Mouse (Mus musculus) right cerebral cortex, postnatal 14 days (tissue): ENCODE results near the gene Slc44a1.

Source experiments
- DNase-seq: peaks from one replicate; pipeline ENCODE4 v3.0.0; 2022

Gene Slc44a1

DNA sequence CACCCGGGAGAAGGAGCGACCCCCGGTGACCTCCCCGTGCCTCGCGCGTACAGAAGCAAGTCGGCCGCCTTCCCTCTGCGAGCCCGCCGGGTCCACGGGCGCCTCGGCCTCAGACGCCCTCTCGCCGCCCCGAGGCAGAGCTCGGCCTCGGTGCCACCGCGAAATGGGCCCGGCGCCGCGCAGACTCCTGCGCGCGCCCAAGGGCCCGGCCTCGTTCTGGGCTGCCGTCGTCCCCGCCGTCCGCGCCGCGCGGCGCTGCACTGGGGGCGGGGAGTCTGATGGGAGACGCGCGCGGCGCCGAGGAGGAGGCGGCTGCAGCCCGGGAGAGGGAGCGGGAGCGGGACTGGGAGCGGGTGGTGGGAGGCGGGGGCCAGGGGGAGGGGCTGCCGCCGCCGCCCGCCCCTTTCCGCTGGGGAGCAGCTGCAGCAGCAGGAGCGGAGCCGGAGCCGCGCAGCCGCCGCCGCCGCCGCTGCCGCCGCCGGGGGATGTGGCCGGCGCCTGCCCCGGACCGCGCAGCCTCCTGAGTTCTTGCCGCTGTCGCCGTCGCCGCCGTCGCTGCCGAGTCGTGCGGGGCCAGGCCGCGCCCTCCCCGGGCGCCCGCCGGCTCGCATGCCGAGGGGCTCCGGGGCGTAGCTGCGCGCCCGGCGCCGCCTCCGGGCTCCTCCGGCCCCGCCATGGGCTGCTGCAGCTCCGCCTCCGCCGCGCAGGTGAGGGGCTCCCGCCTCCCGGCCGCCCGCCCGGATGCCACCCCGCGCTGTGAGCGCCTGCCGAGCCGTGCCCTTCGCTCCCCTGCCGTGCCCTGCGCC, at the start of gene Slc44a1:
Gene Slc44a1 (plus strand): TSS at position 404 of the 806 bp plus-strand sequence.
- peak; percentile 89 for DNase-seq

DNA sequence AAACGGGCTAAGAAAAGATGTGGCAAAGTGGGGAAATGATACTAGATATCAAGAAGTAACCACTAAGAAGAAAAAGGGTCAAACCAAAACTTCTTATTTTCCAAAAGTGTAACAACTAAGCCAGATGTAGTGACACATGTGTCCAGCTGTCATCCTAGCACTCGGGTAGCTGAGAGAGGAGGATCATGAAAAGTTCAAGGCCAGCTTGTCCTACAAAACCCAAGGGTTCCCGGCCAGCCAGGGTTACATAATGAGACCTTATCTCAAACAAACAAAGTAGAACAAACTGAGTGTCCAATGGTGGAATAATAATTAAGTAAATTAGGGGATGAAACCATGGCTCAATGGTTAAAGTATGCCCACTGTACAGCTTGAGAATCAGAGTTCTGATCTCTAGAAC, 45.2 kb upstream of the Slc44a1 start:
- no peak for DNase-seq

DNA sequence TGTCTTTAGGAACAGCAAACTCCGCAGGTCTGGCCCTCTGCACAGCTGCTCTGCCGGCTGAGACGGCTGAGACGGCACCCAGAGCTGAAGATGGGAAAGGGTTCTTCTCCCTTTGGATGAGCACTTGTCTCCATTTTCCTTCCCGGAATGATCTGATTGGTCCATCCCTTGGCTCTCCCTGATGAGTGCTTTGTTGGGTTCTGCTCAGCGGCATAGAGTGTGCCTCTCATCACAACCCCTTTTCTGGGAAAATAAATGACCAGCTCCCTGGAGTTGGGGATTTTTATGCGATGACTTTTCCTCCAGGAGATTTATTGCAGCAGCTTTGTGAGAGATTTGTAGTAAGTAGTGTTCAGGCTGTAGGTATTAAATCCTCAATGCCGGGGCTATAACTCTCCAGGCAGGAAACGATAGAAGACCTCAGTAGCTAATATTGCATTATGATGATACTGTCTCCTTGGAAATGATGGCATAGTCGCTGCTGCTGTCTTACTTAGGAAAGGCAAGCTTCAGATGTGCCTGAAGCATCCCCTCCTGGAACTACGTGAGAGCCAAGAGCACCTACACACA, 43.5 kb upstream of the Slc44a1 start:
- no peak for DNase-seq

DNA sequence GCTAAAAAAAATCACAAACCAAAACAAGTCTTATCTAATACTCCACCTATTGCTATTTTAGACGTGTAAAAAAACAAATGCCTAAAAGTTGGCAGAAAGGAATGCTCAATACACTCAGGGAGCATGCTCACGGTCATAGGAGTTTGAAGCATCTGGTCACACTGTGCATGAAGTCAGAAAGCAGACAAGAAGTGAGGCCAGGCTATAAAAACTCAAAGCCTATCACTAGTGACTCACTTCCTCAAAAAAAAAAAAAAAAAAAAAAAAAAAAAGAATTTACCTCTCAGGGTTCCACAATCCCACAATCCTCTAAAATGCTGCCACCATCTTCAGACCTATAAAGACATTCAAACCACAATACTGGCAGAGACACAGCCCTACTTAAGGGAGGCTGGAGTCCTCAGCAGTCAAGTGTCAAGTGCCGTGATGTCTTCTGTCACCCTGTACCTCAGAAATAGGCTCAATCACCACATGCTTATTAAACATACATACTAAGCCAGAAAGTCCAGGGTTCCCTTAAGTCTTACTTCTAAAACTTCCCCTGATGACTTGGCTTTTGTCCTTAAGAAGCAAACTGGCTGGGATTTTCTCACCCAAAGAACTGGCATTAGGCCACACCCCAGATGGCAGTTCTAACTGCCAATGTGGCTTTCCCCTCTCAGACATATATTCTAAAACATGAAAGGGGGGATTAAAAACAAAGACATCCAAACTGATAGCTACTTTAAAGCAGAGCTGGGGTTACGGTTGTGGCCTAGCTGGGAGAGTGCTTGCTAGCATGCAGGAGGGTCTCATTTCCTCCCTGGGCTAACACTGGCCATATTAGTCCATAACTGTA, 42.7 kb upstream of the Slc44a1 start:
- no peak for DNase-seq

DNA sequence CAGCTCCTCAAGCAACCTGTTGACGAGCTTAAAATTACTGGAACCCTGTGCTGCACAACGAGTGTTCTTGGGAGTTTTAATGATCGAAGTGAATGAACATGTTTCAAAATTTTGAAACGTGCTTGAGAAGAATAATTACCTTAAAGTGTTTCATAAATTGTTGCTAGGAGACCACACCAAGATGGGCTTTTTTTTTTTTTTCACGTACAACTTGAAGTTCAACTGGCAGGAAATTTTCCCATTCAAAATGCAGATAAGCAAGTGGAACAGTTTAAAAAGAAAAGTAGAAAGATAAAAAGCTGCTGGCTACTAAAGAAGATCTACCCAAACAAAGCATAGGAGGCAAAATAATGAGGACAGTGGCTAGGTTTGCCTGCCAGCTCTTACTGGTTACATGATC, 41.7 kb upstream of the Slc44a1 start:
- DNase-seq = no peak

DNA sequence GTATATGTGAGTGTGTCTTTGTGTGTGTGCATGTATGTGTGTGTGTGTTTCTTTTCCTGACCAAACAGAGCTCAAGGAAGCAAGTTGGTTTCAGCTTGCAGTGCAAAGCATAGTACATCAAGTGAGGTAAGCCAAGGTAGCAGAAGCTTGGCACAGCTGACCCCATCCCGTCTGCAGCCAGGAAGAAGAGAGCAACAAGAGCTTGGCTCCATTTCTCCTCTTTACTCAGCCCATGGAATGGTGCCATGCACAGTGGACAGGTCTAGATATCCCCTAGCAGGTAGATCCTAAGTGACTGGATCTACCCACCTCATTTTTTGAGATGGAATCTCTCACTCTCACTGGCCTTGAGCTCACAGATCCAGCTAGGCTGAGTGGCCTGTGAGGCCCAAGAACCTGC, 40.8 kb upstream of the Slc44a1 start:
- DNase-seq = no peak

DNA sequence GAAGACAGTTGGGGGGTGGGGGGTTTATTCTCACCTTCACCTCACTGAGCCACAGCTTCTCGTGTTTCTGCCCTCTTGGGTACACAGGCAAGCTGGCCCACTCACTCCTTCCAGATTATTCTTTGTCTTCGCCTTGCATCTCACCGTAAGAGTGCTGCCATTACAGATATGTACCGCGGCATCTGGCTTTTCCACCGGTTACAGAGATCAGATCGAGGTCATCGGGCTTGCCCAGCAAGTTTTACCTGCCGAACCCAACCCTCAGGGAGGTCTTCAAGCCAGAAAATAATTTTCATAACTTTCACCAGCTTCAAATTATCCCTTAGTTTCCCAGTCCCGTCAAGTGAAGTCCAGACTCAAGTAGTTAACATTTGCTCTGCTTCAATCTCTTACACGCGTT, 36.8 kb upstream of the Slc44a1 start:
- no peak for DNase-seq

DNA sequence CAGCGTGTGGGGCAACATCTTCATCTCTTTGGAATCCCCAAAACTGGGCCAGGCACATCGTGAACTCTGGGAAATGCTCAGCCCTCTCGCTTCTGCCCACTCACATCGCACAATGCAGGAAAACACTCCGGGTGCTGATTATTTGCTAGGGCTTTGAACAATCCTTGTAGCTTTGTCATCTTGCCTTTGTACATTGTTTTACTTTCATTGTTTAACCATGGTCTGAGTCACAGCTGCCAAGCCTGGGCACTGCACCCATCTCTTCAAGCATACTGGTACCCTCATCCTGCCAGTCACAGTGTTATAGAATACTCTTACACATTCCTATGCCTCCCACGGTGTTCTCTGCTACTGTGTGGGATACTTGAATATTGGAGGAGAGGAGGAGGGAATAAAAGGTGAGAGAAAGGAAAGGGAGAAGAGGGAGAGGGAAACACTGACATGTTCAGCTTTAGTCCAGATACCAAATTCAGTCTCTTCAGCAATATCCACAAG, 35.7 kb upstream of the Slc44a1 start:
- DNase-seq = no peak

DNA sequence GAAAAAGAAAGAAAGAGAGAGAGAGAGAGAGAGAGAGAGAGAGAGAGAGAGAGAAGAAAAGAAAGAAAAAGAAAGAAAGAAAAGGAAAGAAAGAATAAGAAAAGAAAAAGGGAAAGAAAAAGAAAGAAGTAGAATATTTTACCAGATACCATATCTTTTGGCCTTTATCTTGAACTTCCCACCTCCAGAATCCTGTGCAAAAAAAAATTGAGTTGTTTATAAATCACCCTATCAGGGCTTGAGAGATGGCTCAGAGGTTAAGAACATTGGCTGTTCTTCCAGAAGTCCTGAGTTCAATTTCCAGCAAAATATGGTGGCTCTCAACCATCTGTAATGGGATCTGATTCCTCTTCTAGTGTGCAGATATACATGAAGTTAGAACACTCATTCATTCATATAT, 33.3 kb upstream of the Slc44a1 start:
- DNase-seq = no peak

DNA sequence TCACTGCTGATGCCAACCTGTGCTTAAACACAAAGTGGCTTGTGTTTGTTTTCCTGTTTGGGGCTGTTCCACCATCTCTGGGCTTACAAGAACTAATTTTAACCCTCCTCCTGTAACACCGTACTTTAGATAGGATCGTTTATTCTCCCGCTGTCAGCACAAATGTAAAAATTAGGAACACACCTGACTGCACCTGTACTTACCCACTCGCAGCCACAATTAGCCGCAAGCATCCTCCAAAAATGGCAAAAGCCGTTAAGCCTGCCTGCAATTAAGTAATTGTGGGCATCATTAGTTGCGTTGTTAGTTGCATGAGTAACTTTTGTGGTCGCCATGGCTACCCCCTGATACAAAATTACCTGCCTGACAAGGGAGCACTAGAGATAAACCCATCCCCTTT, 31.4 kb upstream of the Slc44a1 start:
- DNase-seq = no peak

DNA sequence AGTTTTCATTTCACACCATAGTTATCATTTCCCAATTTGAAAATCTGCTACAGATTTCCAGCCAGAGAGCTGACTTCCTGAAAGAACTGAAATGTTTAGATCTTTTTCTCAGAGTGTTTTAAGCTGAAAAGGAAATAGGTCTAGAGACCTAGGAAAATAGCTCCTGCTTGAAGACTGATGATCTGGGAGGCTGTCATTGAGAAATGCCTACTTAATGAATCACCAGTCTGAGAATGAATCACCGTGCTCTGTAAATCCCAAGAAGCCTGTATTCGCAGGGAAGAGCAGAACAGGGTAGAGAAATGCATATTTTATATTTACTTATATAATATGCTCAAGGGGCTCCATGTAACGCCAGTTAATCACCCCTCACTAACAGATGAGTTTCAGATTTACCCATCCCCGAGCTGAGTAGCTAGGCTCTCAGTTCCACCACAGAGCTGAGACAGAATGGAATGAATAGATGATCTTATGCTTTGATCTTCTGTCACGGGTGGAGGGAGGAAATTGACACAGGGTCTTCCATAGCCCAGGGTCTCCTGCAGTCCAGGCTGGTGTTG, 30.6 kb upstream of the Slc44a1 start:
- DNase-seq = no peak

DNA sequence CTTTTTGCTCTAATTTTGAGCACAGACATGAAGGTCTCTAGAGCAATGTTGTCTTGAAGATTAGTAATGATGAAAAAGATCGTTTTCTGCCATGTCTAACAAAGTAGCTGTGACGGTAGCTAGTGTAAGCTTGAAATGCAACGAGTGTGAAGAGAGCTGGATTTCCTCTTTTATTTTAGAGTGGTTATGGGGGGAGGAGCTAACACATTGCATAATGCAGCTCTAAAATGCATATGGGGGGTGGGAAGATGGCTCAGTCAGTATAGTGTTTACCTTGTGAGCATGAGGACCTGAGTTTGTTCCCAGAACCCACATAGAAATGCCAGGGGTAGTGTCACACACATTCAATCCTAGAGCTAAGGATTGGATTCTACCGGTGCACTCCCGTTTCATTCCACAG, 29.5 kb upstream of the Slc44a1 start:
- no peak for DNase-seq

DNA sequence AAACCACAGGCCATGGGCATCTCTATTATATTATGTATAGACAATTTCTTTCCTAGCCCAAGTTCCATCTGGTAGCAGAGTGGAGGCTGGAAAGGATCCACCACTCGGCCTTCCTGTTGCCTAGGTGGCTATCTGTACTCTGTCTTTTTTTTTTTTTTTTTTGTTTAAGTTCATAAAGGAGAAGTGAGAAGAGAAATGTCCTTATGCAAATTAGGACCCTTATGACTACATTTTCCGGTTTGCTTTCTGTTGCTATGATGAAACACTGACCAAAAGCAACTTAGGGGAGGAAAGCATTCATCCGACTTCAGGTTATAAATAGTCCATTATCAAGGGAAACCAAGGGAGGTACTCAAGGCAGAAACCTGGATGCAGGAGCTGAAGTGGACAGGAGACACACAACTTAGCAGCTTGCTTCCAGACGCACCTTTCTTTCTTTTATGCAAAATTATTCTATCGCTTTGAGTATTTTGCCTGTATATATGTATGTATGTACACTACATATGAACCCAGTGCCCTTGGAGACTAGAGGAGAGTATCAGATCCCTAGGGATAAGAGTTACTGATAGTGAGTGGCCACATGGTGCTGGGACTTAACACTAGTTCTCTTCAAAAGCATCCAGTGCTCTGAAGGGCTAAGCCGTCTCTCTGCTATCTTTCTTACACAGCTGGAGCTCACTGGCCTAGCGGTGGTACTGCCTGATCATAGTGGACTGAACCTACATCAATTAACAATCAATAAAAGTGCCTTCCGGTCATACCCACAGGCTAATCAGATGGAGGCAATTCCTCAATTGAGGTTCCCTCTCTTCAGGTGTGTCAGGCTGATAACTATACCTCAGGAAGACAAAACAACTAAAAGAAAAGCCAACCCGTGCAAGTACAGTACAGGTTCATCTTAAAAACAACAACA, 28.0 kb upstream of the Slc44a1 start:
- no peak for DNase-seq

DNA sequence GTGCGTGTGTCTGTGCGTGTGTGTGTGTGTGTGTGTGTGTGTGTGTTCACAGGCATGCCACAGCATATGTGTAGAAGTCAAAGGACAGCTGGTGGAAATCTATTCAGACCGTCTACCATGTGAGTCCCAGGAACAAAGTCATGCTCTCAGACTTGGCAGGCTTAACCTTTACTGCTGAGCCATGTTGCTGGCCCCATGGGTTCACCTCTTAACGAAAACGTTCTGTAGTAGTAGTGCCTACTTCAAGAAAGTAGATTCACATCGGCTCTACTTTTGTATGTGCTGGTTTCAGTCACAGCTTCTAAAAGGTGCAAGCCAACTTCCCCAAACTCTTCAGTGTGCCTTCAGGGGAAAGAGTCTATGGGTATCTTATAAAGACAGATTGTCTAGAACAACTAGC, 27.2 kb upstream of the Slc44a1 start:
- DNase-seq = no peak

DNA sequence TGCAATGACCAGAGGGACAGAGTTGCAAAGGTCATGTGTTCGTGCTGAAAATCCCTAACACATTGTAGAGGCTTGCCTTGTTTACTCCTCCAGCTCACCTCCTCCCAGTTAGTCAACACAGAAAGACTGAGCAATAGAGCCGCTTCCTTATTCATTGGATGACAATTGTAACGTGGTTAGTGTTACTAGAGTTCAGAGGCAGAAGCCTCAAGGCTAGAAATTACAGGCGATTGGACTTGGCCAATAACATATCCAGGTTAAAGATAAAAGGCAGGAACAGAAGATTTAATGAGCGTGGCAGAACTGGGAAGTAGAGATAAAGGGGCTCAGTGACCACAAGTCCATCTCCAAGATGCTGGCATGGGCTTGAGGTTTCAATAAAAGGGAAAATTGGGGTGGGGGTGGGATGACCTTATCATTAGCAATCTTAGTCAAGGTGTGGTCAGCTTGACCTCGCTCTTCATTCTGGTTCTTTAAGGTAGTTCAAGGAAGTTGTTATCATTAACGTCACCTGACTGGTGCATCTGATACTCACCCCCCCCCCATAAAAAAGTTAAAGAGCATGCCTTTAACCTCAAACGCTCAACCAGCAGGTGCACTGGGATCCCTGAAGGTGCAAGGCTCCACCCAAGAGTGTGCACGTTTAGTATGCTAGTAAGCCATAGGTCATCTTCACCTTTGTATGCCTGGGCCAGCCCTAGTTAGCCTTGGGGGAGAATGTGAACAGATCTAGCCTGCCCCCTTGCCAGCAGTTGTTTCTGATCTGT, 26.0 kb upstream of the Slc44a1 start:
- DNase-seq = no peak

DNA sequence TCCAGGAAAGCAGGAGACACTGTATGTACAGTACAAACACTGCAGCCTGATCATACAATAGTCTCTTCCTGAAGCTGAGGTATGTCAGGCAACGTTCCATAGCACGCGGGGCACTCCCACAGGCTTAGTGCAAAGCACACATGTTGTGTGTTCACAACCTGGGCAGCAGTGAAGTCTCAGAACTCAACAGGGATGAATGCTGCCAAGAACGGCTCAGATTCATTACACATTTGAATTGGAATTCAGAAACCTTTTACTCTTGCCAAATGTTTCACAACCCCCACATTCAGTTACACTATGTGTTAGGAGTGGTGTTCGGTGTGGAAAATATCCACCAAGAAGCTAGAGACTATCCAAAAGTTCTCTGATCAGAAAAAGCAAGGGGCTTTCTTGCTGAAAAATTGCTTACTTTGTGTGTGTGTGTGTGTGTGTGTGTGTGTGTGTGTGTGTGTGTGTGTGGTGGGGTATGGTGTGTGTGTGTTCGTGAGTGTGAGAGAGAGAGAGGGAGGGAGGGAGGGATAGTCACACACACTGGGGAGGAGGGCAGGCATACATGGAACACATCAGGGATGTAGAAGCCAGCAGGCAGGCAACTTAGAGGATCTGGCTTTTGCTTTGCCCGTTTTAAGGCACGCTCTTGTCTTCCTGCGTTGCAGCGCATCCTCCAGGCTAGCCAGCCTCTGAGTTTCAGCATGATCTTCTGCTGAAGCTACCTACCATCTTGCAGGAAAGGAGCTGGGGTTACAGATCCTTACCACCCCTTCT, 24.2 kb upstream of the Slc44a1 start:
- DNase-seq = peak; percentile 29

DNA sequence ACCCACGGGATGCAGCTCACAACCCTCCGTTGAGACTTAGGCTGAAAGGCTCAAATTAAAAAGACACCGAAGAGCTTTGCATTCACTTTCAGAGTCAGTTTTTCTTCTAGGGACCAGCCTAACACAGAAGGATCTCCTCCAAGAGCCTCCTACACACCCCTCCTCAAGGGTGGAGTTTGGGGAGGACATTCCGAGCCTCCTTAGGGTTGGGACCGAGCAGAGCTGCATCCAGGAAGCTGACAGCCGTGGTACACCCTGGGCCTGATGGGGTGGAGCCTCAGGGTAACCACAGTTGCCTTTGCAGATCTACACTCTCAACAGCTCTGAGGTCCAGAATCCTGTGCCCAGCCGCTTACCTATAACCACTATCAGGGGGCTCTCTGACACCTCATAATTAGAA, 23.3 kb upstream of the Slc44a1 start:
- no peak for DNase-seq

DNA sequence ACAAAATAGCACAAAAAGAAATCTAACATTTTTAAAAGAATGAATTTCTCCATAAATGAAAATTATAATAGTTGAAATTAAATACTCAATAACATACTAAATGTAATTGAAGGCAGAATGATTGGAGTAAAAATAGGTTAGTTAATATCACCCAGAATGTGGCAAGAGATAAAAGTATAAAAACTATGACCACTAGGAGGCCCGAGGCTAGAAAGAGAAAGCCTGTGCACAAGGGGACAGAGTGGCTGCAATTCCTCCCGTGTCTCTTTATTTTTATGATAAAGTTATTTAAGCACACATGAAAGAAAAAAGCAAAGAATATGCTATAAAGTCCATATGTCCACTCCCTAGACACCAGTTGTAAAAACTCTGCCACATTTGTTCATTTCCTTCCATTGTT, 17.4 kb upstream of the Slc44a1 start:
- no peak for DNase-seq

DNA sequence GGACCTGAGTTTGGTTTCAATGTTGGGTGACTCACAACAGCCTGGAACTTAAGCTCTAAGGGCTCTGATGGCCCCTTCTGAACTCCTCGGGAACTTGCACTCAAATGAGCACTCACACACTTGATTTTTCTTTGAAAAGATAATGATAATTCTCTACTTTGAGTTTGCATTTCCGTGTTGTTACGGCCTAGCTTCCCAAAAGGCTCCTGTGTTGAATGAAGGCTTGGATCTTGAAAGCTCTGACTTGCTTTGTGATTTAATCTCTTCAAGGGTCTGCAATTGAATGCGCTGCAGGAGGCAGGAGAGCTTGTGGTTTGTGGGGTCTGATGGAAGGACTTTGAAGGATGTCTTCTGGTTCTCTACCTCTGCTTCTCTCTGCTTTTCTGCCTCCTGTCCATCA, 13.1 kb upstream of the Slc44a1 start:
- no peak for DNase-seq

DNA sequence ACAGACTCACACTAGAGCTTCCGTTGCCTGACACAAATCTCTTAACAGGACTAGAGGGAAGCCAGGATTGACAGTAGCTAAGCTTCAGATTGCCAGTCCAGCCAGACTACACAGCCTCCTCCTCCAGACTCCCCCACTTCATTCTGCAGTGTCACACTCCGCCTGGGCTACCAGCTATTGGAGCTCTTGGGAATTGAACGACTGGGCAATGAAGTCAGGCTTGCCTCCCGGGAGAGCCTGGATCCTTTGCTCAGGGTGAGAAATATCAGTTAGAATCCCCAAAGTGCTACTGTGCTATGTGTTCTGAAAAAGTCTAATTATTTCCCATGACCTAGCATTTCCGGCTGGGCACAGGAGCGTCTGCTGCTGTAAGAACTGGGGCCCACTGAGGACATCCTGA, 9.7 kb upstream of the Slc44a1 start:
- no peak for DNase-seq
